Mouse (Mus musculus) large intestine, adult 2 months (tissue): ENCODE measurements around the gene Zc3hav1. TPM values are rescaled to one million over a fixed set of nuclear protein-coding genes. Genes with fewer than 3 reads are reported as not detected.

Experiments
- DNase-seq: peaks from one replicate; pipeline ENCODE4 v3.0.0-alpha.2; 2012; ENCODE audit warnings: low read depth, low spot score
- WGBS: fragments of 180-500 bp; shearing (Covaris S2); methylation state at CpG from one replicate; pipeline ENCODE4 v1.1.7; 2018; 5-methylcytosine and 5-hydroxymethylcytosine counted together
- polyA plus RNA-seq: library from polyadenylated mRNA; depleted of rRNA; stranded (reverse); fragments of >200 nt; gene quantifications from 2 replicates; pipeline ENCODE4 v1.2.3, GENCODE M21; 2012

Gene Zc3hav1
- polyA plus RNA-seq, 1 experiment, result 22.8 TPM

DNA sequence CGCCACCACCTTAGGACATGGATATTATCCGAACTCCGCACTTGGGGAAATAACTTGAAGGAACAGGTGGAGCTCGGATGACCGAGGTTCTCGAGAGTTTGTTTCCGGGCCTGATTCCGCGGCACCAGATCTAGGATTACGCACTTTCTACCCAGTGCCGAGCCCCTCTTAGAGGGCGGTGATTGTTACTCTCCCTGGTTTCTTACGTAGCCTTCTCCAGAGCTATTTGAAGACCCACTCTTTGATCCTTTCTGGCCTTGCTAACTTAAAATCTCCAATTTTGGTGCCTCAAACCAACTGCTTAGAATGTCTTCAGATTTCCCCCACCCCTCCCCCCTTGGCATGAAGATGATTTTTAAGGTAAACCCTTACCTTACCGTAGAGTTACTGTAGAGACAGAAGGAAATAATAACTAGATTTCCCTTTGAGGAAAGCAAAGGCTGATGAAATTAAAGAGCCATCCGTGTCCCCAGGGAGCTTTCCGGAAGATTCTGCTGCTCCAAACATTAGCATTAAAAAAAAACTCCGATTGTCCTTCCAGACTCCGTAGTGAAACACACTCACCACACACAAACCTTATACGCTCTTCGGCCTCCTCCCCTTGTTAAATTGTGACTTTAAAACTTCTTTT is 435 bp upstream of the Zc3hav1 start:
- 3% methylated on average over 20 of the region's 20 CpGs for WGBS
- no peak for DNase-seq

GRCm38 (mm10) chr6:38353181-38353580 is 1.2 kb downstream of the Zc3hav1 start:
- no peak for DNase-seq
- whole genome bisulfite sequencing, result 10% methylated on average over 13 of the region's 13 CpGs

DNA sequence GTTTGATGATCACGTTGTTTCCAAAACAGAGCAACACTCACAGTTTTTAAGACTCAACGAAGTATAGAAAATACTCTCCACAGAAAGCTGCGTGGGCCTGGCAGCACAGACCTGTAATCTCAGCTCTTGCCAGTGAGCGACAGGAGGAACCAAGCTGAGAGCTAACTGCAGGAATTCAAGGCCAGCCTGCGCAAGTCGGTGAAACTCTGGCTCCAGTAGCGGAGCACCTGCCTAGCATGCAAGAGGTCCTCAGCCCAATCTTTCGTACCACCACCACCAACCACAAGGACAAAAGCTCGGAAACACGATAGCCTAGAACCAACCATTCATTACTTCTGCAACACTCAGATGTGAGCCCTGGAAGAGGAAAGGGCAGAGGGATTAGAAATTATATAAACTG is 2.0 kb downstream of the Zc3hav1 start:
- DNase-seq, result no peak
- WGBS, result 57% methylated on average over 10 of the region's 10 CpGs

- WGBS, result 74% methylated on average over 4 of the region's 4 CpGs
- no peak for DNase-seq
Observed at GRCm38 (mm10) chr6:38351930-38352329, 2.5 kb downstream of the Zc3hav1 start.

DNA sequence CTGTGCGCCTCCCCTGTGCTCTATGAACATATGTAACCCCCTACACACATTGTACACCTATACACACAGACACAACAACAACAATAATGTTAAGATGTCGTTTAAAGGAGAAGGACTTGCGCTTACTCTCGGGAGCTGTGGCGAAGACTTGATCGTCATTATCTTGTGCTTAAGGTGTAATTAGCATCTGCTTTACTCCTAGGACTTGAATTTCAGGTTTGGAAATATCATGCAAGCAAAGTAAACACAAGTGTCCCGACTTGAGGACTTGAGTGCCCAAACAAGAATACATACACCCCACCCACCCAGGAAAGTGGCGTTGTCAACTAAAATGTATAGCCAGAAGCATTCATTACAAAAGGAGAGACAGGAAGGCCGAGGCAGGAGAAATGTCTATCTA is 4.6 kb downstream of the Zc3hav1 start:
- no peak for DNase-seq
- 51% methylated on average over 9 of the region's 9 CpGs for WGBS

DNA sequence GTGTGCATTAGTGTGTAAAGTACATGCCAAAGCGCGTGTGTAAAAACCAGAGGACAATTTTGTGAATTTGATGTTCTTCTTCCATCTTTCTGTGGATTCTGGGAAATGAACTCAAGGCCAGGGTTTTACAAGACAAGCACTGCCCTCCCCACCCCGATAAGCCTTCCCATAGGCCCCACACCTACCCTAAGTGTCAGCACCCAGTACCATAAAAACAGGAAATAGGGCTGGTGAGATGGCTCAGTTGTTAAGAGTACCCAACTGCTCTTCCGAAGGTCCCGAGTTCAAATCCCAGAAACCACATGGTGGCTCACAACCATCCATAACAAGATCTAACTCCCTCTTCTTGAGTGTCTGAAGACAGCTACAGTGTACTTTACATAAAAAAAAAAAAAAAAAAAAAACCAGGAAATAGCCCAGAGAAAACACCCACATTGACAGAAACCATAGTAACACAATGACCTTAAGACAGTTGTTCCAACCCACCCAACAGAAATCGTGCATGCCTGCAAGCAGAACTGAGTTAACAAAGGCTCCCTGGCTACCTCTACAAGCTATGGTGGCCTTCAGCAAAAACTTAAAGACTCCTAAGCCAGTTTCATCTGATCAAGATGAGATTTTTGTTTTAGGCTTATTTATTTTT is 5.5 kb downstream of the Zc3hav1 start:
- 75% methylated on average over 6 of the region's 6 CpGs for WGBS
- DNase-seq, result no peak

DNA sequence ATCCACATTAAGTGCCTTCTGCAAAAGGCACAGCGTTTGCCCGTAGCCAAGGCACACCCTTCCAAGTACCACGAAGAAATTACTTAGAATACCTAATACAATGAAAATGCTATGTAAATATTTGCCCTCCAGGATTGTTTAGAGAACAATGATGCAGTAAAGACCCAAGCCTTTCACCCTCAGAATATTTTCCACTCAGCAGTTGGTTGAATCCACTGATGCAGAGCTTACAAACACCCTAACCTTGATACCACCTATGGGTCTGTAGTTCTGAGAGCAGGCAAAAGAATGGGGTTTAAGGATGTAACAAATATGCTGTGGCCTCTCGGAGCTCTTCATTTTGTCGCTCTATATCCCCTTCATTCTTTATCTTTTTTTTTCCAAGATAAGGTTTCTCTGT is 6.5 kb downstream of the Zc3hav1 start:
- no peak for DNase-seq
- 64% methylated on average over 5 of the region's 5 CpGs for WGBS

GRCm38 (mm10) chr6:38345796-38346195 is 8.6 kb downstream of the Zc3hav1 start:
- WGBS, result 17% methylated on average over 7 of the region's 7 CpGs

DNA sequence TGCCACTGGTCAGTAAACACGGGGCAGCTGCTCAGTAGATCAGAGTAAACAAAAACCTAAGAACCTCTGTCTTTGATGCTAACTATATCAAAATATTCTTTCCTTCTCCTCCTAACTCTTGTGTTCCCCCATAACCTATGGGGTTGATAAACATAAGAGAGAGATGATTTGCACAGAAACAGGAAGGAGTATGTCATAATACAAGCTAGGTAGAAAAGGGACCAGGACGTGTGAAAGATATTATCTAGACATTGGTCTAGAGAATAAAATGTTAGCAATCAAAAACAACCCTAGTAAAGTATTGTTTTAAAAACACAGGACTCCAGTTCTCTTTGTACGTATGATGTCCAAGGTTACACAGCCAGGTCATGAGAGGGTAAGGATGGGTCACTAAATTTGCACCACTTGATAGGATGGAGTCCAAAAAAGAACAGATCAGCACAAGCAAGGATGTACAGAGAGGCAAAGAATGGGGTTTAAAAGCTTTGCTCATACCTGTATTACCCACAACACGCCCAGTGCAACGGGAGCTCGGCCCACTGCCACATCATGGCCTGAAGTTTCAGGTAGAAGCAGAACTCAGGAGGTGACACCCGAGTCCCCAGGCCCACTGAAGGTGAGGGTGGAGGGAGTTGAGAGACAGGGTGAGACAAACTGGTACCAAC is 10.3 kb downstream of the Zc3hav1 start:
- 65% methylated on average over 7 of the region's 7 CpGs for WGBS
- no peak for DNase-seq

More at GRCm38 (mm10) chr6:38345796-38346195, 8.6 kb downstream of the Zc3hav1 start:
- no peak for DNase-seq

- 57% methylated on average over 3 of the region's 3 CpGs for WGBS
- no peak for DNase-seq
Observed at GRCm38 (mm10) chr6:38343581-38343980, 10.8 kb downstream of the Zc3hav1 start.

- WGBS, result 27% methylated on average over 8 of the region's 8 CpGs
- no peak for DNase-seq
Observed at GRCm38 (mm10) chr6:38342666-38342992, 11.8 kb downstream of the Zc3hav1 start.

DNA sequence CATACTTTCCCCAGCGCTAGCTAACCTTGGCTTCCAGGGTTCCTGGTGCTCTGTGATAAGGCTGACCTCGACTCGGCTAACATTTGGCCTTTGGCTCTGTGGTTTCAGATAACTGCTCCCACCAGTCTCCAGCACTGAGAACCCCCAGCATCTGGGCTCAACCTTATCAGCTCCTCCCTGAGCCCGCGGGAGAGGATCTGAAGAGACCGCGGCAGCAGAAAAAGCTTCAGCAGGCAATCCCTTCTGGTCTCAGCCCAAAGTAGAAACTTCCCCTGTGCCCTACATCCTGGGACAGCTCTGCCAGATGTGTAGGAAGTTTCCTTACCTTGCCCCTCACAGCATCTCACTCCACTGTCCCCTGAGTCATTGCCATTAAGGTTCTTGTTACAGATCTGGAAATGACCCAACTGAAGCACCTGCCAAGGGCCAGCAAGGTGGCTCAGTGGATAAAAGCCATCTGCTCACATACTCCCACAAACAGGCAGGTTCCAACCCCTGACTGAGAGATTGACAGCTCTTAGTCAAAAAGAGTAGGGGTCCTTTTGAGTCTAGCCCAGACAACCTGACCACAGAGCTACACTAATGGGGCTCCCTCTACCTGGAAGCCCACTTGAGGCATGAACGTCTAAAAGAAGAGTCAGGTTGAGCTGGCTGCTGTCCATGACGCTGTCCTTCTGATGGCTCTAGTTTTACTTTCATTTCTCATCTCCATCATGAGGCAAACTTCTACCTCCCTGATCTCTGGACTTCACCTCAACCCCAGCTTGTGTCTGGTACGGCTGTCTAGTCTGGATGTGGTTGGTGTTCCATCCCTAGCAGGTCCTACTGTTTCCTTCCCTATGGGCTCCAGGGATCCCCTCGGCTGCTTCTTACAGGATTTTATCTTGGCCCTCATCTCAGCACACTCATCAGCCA is 12.4 kb downstream of the Zc3hav1 start:
- no peak for DNase-seq

DNA sequence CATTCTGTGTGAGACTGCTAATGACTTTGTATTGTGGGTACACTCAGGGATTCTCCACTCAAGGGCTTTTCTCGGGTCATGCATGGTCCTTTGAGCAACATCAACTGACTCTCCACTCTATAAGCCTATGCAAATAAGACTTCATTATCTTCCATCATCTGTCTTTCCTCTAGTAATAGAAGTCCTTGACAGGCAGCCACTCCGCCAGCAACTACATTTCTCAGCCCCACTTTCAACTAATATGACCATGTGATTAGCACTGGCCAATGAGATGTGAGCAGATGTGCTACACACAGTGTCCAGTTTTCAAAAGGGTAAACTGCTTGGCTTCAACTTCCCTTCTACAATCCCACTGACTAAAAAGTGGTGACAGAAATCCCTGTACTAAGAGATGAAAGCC is 15.3 kb downstream of the Zc3hav1 start:
- WGBS, result 82% methylated on average over 2 of the region's 2 CpGs
- no peak for DNase-seq

More for the DNA sequence above, 12.4 kb downstream of the Zc3hav1 start:
- 37% methylated on average over 11 of the region's 11 CpGs for WGBS

- WGBS, result 23% methylated on average over 6 of the region's 6 CpGs
- no peak for DNase-seq
Observed at GRCm38 (mm10) chr6:38337951-38338350, 16.5 kb downstream of the Zc3hav1 start.

- no peak for DNase-seq
- 96% methylated on average over 4 of the region's 4 CpGs for WGBS
Observed at GRCm38 (mm10) chr6:38337166-38337705, 17.2 kb downstream of the Zc3hav1 start.

GRCm38 (mm10) chr6:38335264-38335663 is 19.1 kb downstream of the Zc3hav1 start:
- no peak for DNase-seq

GRCm38 (mm10) chr6:38326596-38326995 is 27.8 kb downstream of the Zc3hav1 start:
- WGBS, result 68% methylated on average over 4 of the region's 4 CpGs
- no peak for DNase-seq

More at GRCm38 (mm10) chr6:38335264-38335663, 19.1 kb downstream of the Zc3hav1 start:
- WGBS, result 59% methylated on average over 6 of the region's 6 CpGs

GRCm38 (mm10) chr6:38320621-38321020 is 33.8 kb downstream of the Zc3hav1 start:
- DNase-seq, result no peak
- WGBS, result 94% methylated on average over 9 of the region's 9 CpGs

- no peak for DNase-seq
- 91% methylated on average over 4 of the region's 4 CpGs for WGBS
Observed at GRCm38 (mm10) chr6:38316050-38316449, 38.4 kb downstream of the Zc3hav1 start.

- no peak for DNase-seq
Observed at GRCm38 (mm10) chr6:38309741-38310140, 44.7 kb downstream of the Zc3hav1 start.
